In genomic region chrX:18882088-18882783, GRCm38 (mm10) we compare ENCODE assay signal across 8 mouse cellular contexts.
DNase-seq lines count a peak whose midpoint lies in the region; ATAC-seq and TF ChIP-seq lines count a peak whose summit lies in the region.

No protein-coding gene starts in this region.

- WGBS in kidney, embryonic 14.5 days: 54% methylated on average over 8 of the region's 8 CpGs
- 74% methylated on average over 8 of the region's 8 CpGs for WGBS in hindbrain, embryonic 10.5 days

- no peak overlapping the region for H3K27ac ChIP-seq in kidney, embryonic 14.5 days (ENCODE audit: low read depth, low read length)
- no peak overlapping the region for H3K27ac ChIP-seq in hindbrain, embryonic 10.5 days

- peak; percentile 62 for TF ChIP-seq CTCF in Patski (IDR thresholded peaks at IDR 0.05)

- ATAC-seq in kidney, embryonic 14.5 days (ENCODE audit: low FRiP score, low TSS enrichment): no peak
- ATAC-seq in Patski: no peak
- no peak for ATAC-seq in activated CD4-positive, CD25-positive, alpha-beta regulatory T cell, adult 4 months

- H3K4me2 ChIP-seq in kidney, embryonic 14.5 days (replicated peaks; ENCODE audit: low read depth, low read length): no peak overlapping the region

- H3K9ac ChIP-seq in kidney, embryonic 14.5 days (ENCODE audit: low read depth, low read length): no peak overlapping the region

- intact Hi-C loops in left cerebral cortex, postnatal 36 days (cut with DNase I): loop anchor here (10.0 kb wide), 2 partner anchors 353 to 1093 kb away; no protein-coding TSS in a partner anchor

- no peaks in the 10 kb centered on the region for H3K36me3 ChIP-seq in kidney, embryonic 14.5 days (ENCODE audit: control insufficient read depth, insufficient read depth, low read length)
- no peaks in the 10 kb centered on the region for H3K36me3 ChIP-seq in hindbrain, embryonic 10.5 days

- in situ Hi-C loops in Patski (cut with MboI; ENCODE audit: low pct_unique_long_range_greater_than_20kb): loop anchor here (5.0 to 10.0 kb wide), 3 partner anchors 283 to 1093 kb away; no protein-coding TSS in a partner anchor

- no peaks in the 10 kb centered on the region for H3K27me3 ChIP-seq in kidney, embryonic 14.5 days (ENCODE audit: control insufficient read depth, insufficient read depth, low read length)
- H3K27me3 ChIP-seq in Patski: peaks cover 32% of the 10 kb centered on the region
- no peaks in the 10 kb centered on the region for H3K27me3 ChIP-seq in hindbrain, embryonic 10.5 days (ENCODE audit: insufficient read depth, poor library complexity, severe bottlenecking)

- peak; percentile 52 for DNase-seq in kidney, postnatal 10 days
- no peak for DNase-seq in Patski (ENCODE audit: low read depth, low spot score)
- DNase-seq in frontal cortex, postnatal 10 days (ENCODE audit: low spot score in 2 of 2): peak; percentile 10 to 14
- DNase-seq in left cerebral cortex, postnatal 36 days (ENCODE audit: low spot score in 2 of 2): peak; percentile 52 to 58
- no peak for DNase-seq in hindbrain, embryonic 10.5 days (ENCODE audit: low spot score)
- no peak for DNase-seq in spleen, postnatal 4 days (ENCODE audit: low spot score in 2 of 2)

- H3K4me3 ChIP-seq in kidney, embryonic 14.5 days (ENCODE audit: low read length): no peak overlapping the region
- H3K4me3 ChIP-seq in hindbrain, embryonic 10.5 days: no peak overlapping the region

- CTCF ChIA-PET in Patski (lab: Charles Lee): no interaction called here

- no peaks in the 10 kb centered on the region for H3K9me3 ChIP-seq in kidney, embryonic 14.5 days (ENCODE audit: control insufficient read depth, low read length)
- H3K9me3 ChIP-seq in hindbrain, embryonic 10.5 days: no peaks in the 10 kb centered on the region

- POLR2A ChIA-PET in Patski (lab: Charles Lee): interaction anchor here (0.7 kb wide), 1 partner anchor 192 kb away, joined by 3 read pairs; no protein-coding TSS in a partner anchor

- H3K4me1 ChIP-seq in kidney, embryonic 14.5 days (ENCODE audit: control insufficient read depth, insufficient read depth, low read length): no peaks in the 10 kb centered on the region
- no peaks in the 10 kb centered on the region for H3K4me1 ChIP-seq in hindbrain, embryonic 10.5 days (replicated peaks)

Comparison
In these comparisons a context has a peak if more than half of its experiments do, and no peak if none do; other contexts are left out.
1. DNase-seq: peak in kidney, postnatal 10 days (single experiment), frontal cortex, postnatal 10 days (2 of 2) and left cerebral cortex, postnatal 36 days (2 of 2); none in Patski (single experiment), hindbrain, embryonic 10.5 days (single experiment) and spleen, postnatal 4 days (0 of 2).